Mouse (Mus musculus) Patski (cell line): ENCODE measurements around the gene Trdmt1. TPM values are rescaled to one million over a fixed set of nuclear protein-coding genes. Genes with fewer than 3 reads are reported as not detected.

Experiments used
- ATAC-seq: fragments of 100-300 bp; one replicate; pipeline ENCODE4 v1.8.0; 2021
- CTCF ChIA-PET: fragments of 350-600 bp; sonication (Branson Sonifier 250); formaldehyde crosslinking; loops from one replicate; lab custom pipeline; 2022; ENCODE audit warnings: inconsistent platforms; lab: Charles Lee
- POLR2A ChIA-PET: fragments of 350-600 bp; sonication (Branson Sonifier 250); formaldehyde crosslinking; loops from one replicate; lab custom pipeline; 2022; ENCODE audit warnings: antibody characterized with exemption, inconsistent platforms; lab: Charles Lee
- DNase-seq: peaks from one replicate; pipeline ENCODE4 v3.0.0-alpha.2; 2011; ENCODE audit warnings: low read depth, low spot score
- H3K27me3 ChIP-seq: fragments of 371-371 bp; one replicate; pipeline ENCODE4 v1.5.1; 2021
- CTCF ChIP-seq: fragments of 100-300 bp; IDR thresholded peaks from one replicate; pipeline ENCODE4 v1.5.1; 2021
- in situ Hi-C: fragments of 300-500 bp; cut with MboI; formaldehyde crosslinking; loops from 3 replicates; pipeline ENCODE4 v1.11.1; 2018; ENCODE audit warnings: low pct_unique_long_range_greater_than_20kb, mixed read lengths
- polyA plus RNA-seq: library from polyadenylated mRNA; unstranded; gene quantifications from one replicate; pipeline ENCODE4 v1.2.3, GENCODE M21; 2021

Trdmt1 gene
- polyA plus RNA-seq, 1 experiment from 2014 or later: 8.0 TPM

GRCm38 (mm10) chr2:13523540-13524456, 20.7 kb downstream of the Trdmt1 start:
- in situ Hi-C loops: no loop called here
- CTCF ChIA-PET: interaction anchor here (0.7 to 1.6 kb wide), 4 partner anchors 11 to 14 kb away, joined by 3 to 4 read pairs (median 4); no protein-coding TSS in a partner anchor
- TF ChIP-seq CTCF: no peak
- POLR2A ChIA-PET: no interaction called here
- DNase-seq (no peak), ATAC-seq (no peak)
- no peaks in the 10 kb centered on the region for H3K27me3 ChIP-seq

- ChIA-PET POLR2A (no interaction called here), CTCF (interaction anchor here (1.3 kb wide), 1 partner anchor 11 kb away, joined by 3 read pairs; no protein-coding TSS in a partner anchor)
- DNase-seq: no peak
- no peak for TF ChIP-seq CTCF
- no peaks in the 10 kb centered on the region for H3K27me3 ChIP-seq
- ATAC-seq: no peak
- in situ Hi-C loops: no loop called here
These were observed 22.4 kb downstream of the Trdmt1 start for GRCm38 (mm10) chr2:13522106-13522505.

- no peak for TF ChIP-seq CTCF
- no peaks in the 10 kb centered on the region for H3K27me3 ChIP-seq
- ChIA-PET POLR2A (no interaction called here), CTCF (no interaction called here)
- no peak for DNase-seq
- no peak for ATAC-seq
- in situ Hi-C loops: no loop called here
These were observed 29.5 kb downstream of the Trdmt1 start for GRCm38 (mm10) chr2:13514949-13515348.

GRCm38 (mm10) chr2:13502717-13503116, 41.8 kb downstream of the Trdmt1 start:
- no peak for DNase-seq
- ChIA-PET CTCF (interaction anchor here (1.6 kb wide), 1 partner anchor 54 kb away, joined by 4 read pairs; no protein-coding TSS in a partner anchor), POLR2A (no interaction called here)
- H3K27me3 ChIP-seq: no peaks in the 10 kb centered on the region
- in situ Hi-C loops: no loop called here
- no peak for TF ChIP-seq CTCF
- ATAC-seq: no peak

GRCm38 (mm10) chr2:13501553-13501952, 42.9 kb downstream of the Trdmt1 start:
- no peak for ATAC-seq
- ChIA-PET CTCF (interaction anchor here (1.2 to 1.6 kb wide), 2 partner anchors 35 to 55 kb away, joined by 3 to 4 read pairs; no protein-coding TSS in a partner anchor), POLR2A (interaction anchor here (0.6 kb wide), 1 partner anchor 59 kb away, joined by 3 read pairs; no protein-coding TSS in a partner anchor)
- TF ChIP-seq CTCF: no peak
- in situ Hi-C loops: no loop called here
- DNase-seq: no peak
- H3K27me3 ChIP-seq: no peaks in the 10 kb centered on the region

- peak; percentile 80 for ATAC-seq
- CTCF ChIA-PET: interaction anchor here (0.8 to 1.2 kb wide), 2 partner anchors 11 to 36 kb away, joined by 3 read pairs; no protein-coding TSS in a partner anchor
- in situ Hi-C loops: no loop called here
These were observed 44.0 kb downstream of the Trdmt1 start for GRCm38 (mm10) chr2:13500298-13500999.

GRCm38 (mm10) chr2:13499196-13499595, 45.3 kb downstream of the Trdmt1 start:
- in situ Hi-C loops: no loop called here
- ATAC-seq (no peak), DNase-seq (no peak)
- H3K27me3 ChIP-seq: no peaks in the 10 kb centered on the region
- ChIA-PET POLR2A (no interaction called here), CTCF (interaction anchor here (1.3 kb wide), 1 partner anchor 16 kb away, joined by 4 read pairs; no protein-coding TSS in a partner anchor)
- TF ChIP-seq CTCF: no peak

More at GRCm38 (mm10) chr2:13500298-13500999, 44.0 kb downstream of the Trdmt1 start:
- DNase-seq: no peak
- no peaks in the 10 kb centered on the region for H3K27me3 ChIP-seq
- POLR2A ChIA-PET: no interaction called here
- TF ChIP-seq CTCF: no peak

- in situ Hi-C loops: no loop called here
- no peak for TF ChIP-seq CTCF
- DNase-seq (no peak), ATAC-seq (no peak)
- ChIA-PET CTCF (no interaction called here), POLR2A (no interaction called here)
- no peaks in the 10 kb centered on the region for H3K27me3 ChIP-seq
These were observed 48.4 kb downstream of the Trdmt1 start for GRCm38 (mm10) chr2:13496087-13496486.

- TF ChIP-seq CTCF: no peak
- ATAC-seq (no peak), DNase-seq (no peak)
- POLR2A ChIA-PET: no interaction called here
- in situ Hi-C loops: no loop called here
- CTCF ChIA-PET: no interaction called here
- H3K27me3 ChIP-seq: no peaks in the 10 kb centered on the region
These were observed 51.5 kb downstream of the Trdmt1 start for GRCm38 (mm10) chr2:13492927-13493326.

- no peak for ATAC-seq
- DNase-seq: no peak
- no peak for TF ChIP-seq CTCF
- H3K27me3 ChIP-seq: no peaks in the 10 kb centered on the region
- ChIA-PET POLR2A (no interaction called here), CTCF (no interaction called here)
- in situ Hi-C loops: no loop called here
These were observed 52.7 kb downstream of the Trdmt1 start, which contains the start of gene Cubn for GRCm38 (mm10) chr2:13491734-13492133. Gene Cubn (minus strand): TSS chr2:13491813.
